Mouse (Mus musculus) kidney, adult 2 months (tissue): Measurements from ENCODE around the gene Irs2.

Source experiments
- CTCF ChIP-seq: fragments of 200-500 bp; conservative IDR thresholded peaks from 2 replicates; pipeline ENCODE4 v1.5.1; 2011; ENCODE audit warnings: low read depth, mild to moderate bottlenecking, control low read depth, low read length, moderate library complexity, mixed read lengths; ENCODE audit not compliant: insufficient read depth, insufficient read length
- POLR2A ChIP-seq: fragments of 200-500 bp; IDR thresholded peaks from one replicate; pipeline ENCODE4 v1.6.1; 2011; ENCODE audit warnings: low read depth, low read length, control low read depth

GRCm38 (mm10) chr8:10971984-10972383 is 36.3 kb downstream of the Irs2 start:
- no peak for TF ChIP-seq CTCF
- TF ChIP-seq POLR2A = no peak
